12 mouse cellular contexts compared by ENCODE assay signal in genomic region chr1:156937436-156937835, GRCm38 (mm10). TPM values are rescaled to one million over a fixed set of nuclear protein-coding genes. Genes with fewer than 3 reads are reported as not detected.
A peak's percentile ranks its signal among the peaks of the same experiment; 100 is the strongest.
DNase-seq lines count a peak whose midpoint lies in the region; ATAC-seq and TF ChIP-seq lines count a peak whose summit lies in the region.
"Had no signal": no experiment of that assay in that cellular context is flagged by ENCODE, and none has a peak within 500 bp of the region (broad histone marks: within the 10 kb centered on the region; RNA-seq: fewer than 3 reads in every experiment).

No protein-coding gene starts in this region.

- H3K9me3 ChIP-seq in lung, embryonic 14.5 days (ENCODE audit: low read depth, low read length) = no peaks in the 10 kb centered on the region
- H3K9me3 ChIP-seq in lung, postnatal 0 days (ENCODE audit: low read length) = no peaks in the 10 kb centered on the region
- H3K9me3 ChIP-seq in forebrain, embryonic 14.5 days (replicated peaks; ENCODE audit: control insufficient read depth, low read length) = no peaks in the 10 kb centered on the region
- H3K9me3 ChIP-seq in neural tube, embryonic 13.5 days = no peaks in the 10 kb centered on the region

- DNase-seq in lung, embryonic 14.5 days = no peak
- no peak for DNase-seq in lung, postnatal 0 days (ENCODE audit: low spot score)
- DNase-seq in forebrain, embryonic 14.5 days (ENCODE audit: low spot score) = no peak
- DNase-seq in liver = peak; percentile 48
- no peak for DNase-seq in adrenal gland, postnatal 4 days (ENCODE audit: low spot score in 2 of 2)
- DNase-seq in gastrocnemius, postnatal 36 days = no peak
- DNase-seq in layer of hippocampus, postnatal 25 days (ENCODE audit: extremely low spot score in 1 of 2, low spot score in 1 of 2) = no peak
- DNase-seq: cerebellum, postnatal 36 days; heart, adult 18-20 months; kidney, postnatal 10 days; thymus, postnatal 4 days had no signal

- TF ChIP-seq EP300 in lung, postnatal 0 days (IDR thresholded peaks at IDR 0.05) = no peak

- no peaks in the 10 kb centered on the region for H3K36me3 ChIP-seq in lung, embryonic 14.5 days (ENCODE audit: insufficient read depth)
- H3K36me3 ChIP-seq in lung, postnatal 0 days (ENCODE audit: insufficient read depth, low read length) = no peaks in the 10 kb centered on the region
- no peaks in the 10 kb centered on the region for H3K36me3 ChIP-seq in forebrain, embryonic 14.5 days (ENCODE audit: control insufficient read depth, insufficient read depth, low read length)
- no peaks in the 10 kb centered on the region for H3K36me3 ChIP-seq in neural tube, embryonic 13.5 days

- H3K9ac ChIP-seq in lung, embryonic 14.5 days = no peak overlapping the region
- no peak overlapping the region for H3K9ac ChIP-seq in lung, postnatal 0 days (replicated peaks; ENCODE audit: low read depth)
- H3K9ac ChIP-seq in forebrain, embryonic 14.5 days (ENCODE audit: low read length) = no peak overlapping the region
- peak overlapping the region; percentile 5; the same call in 1 of the 2 replicates for H3K9ac ChIP-seq in neural tube, embryonic 13.5 days

- WGBS in lung, embryonic 14.5 days = 69% methylated on average over 7 of the region's 7 CpGs
- 79% methylated on average over 7 of the region's 7 CpGs for WGBS in lung, postnatal 0 days
- 73% methylated on average over 7 of the region's 7 CpGs for WGBS in forebrain, embryonic 14.5 days
- 69% methylated on average over 7 of the region's 7 CpGs for WGBS in neural tube, embryonic 13.5 days

- ATAC-seq in lung, embryonic 14.5 days (ENCODE audit: insufficient read depth) = no peak
- no peak for ATAC-seq in lung, postnatal 0 days
- ATAC-seq in forebrain, embryonic 14.5 days = no peak
- ATAC-seq in neural tube, embryonic 13.5 days (ENCODE audit: low read depth) = no peak

- peak overlapping the region; percentile 25; the same call in 1 of the 2 replicates for H3K4me2 ChIP-seq in lung, embryonic 14.5 days
- no peak overlapping the region for H3K4me2 ChIP-seq in lung, postnatal 0 days (replicated peaks; ENCODE audit: low read depth, low read length)
- peak overlapping the region; percentile 83 for H3K4me2 ChIP-seq in forebrain, embryonic 14.5 days (ENCODE audit: low read length)
- H3K4me2 ChIP-seq in neural tube, embryonic 13.5 days = peak overlapping the region; percentile 60

- no peak for TF ChIP-seq CTCF in lung, embryonic 14.5 days (IDR thresholded peaks at IDR 0.05; ENCODE audit: low read depth)
- no peak for TF ChIP-seq CTCF in lung, postnatal 0 days (IDR thresholded peaks at IDR 0.05)

- H3K27ac ChIP-seq in lung, embryonic 14.5 days (ENCODE audit: low read depth) = no peak overlapping the region
- no peak overlapping the region for H3K27ac ChIP-seq in lung, postnatal 0 days (ENCODE audit: low read length)
- H3K27ac ChIP-seq in forebrain, embryonic 14.5 days (ENCODE audit: low read depth, low read length) = no peak overlapping the region
- H3K27ac ChIP-seq in neural tube, embryonic 13.5 days (replicated peaks) = no peak overlapping the region

- intact Hi-C loops in gastrocnemius, postnatal 36 days (cut with DNase I) = no loop called here

- H3K27me3 ChIP-seq in lung, embryonic 14.5 days (ENCODE audit: insufficient read depth, low read length) = no peaks in the 10 kb centered on the region
- H3K27me3 ChIP-seq in lung, postnatal 0 days (replicated peaks; ENCODE audit: insufficient read depth, low read length) = no peaks in the 10 kb centered on the region
- no peaks in the 10 kb centered on the region for H3K27me3 ChIP-seq in forebrain, embryonic 14.5 days (replicated peaks; ENCODE audit: control insufficient read depth, insufficient read depth, low read length)
- H3K27me3 ChIP-seq in neural tube, embryonic 13.5 days = no peaks in the 10 kb centered on the region

- no peaks in the 10 kb centered on the region for H3K4me1 ChIP-seq in lung, embryonic 14.5 days (ENCODE audit: insufficient read depth)
- H3K4me1 ChIP-seq in lung, postnatal 0 days (ENCODE audit: insufficient read depth, low read depth, low read length) = no peaks in the 10 kb centered on the region; the same call in 1 of the 2 replicates
- H3K4me1 ChIP-seq in forebrain, embryonic 14.5 days (ENCODE audit: control insufficient read depth, insufficient read depth, low read length) = peaks cover 14% of the 10 kb centered on the region; the same call in 1 of the 2 replicates
- peaks cover 37% of the 10 kb centered on the region for H3K4me1 ChIP-seq in neural tube, embryonic 13.5 days (replicated peaks)

- no peak overlapping the region; the same call in 1 of the 2 replicates for H3K4me3 ChIP-seq in lung, embryonic 14.5 days (ENCODE audit: low read depth, low read length)
- H3K4me3 ChIP-seq in lung, postnatal 0 days (ENCODE audit: low read depth, low read length) = no peak overlapping the region
- H3K4me3 ChIP-seq in forebrain, embryonic 14.5 days (ENCODE audit: low read depth, low read length) = peak overlapping the region; percentile 90
- peak overlapping the region; percentile 75 for H3K4me3 ChIP-seq in neural tube, embryonic 13.5 days

RNA-seq across cellular contexts. Expression of gene Ralgps2, which starts 2.0 kb away (rescaled TPM):
- 70.6 and 71.6 TPM in 2 replicates for polyA plus RNA-seq in lung, embryonic 14.5 days (2014; fragmentation: Nextera tagmentation; extraction: Ambion mirVana)
- polyA plus RNA-seq in lung, postnatal 0 days (2015; fragmentation: Nextera tagmentation; extraction: Ambion mirVana) = 38.3 and 42.5 TPM in 2 replicates
- 93.0 and 112 TPM in 2 replicates for polyA plus RNA-seq in forebrain, embryonic 14.5 days (2014; fragmentation: Nextera tagmentation; extraction: Ambion mirVana)
- 91.7 and 92.9 TPM in 2 replicates for polyA plus RNA-seq in neural tube, embryonic 13.5 days (2015; fragmentation: Nextera tagmentation; extraction: Ambion mirVana)
- total RNA-seq in adrenal gland, postnatal 4 days (2021) = 10 to 100 TPM; 35.6 to 39.9 TPM
- 1 to 10 TPM; 1.3 to 2.9 TPM for total RNA-seq in gastrocnemius, postnatal 36 days (2021)
- total RNA-seq in layer of hippocampus, postnatal 25 days (2021) = 10 to 100 TPM; 64.5 to 69.2 TPM

Comparison
In these comparisons a context has a peak if more than half of its experiments do, and no peak if none do; other contexts are left out.
1. H3K4me3 ChIP-seq: peak in forebrain, embryonic 14.5 days (single experiment) and neural tube, embryonic 13.5 days (single experiment); none in lung, embryonic 14.5 days (single experiment) and lung, postnatal 0 days (single experiment).